Mouse (Mus musculus) gastrocnemius, postnatal 14 days (tissue): ENCODE results near the gene Lrfn2. TPM values are rescaled to one million over a fixed set of nuclear protein-coding genes. Genes with fewer than 3 reads are reported as not detected.

ENCODE experiments used
- DNase-seq: peaks from one replicate; pipeline ENCODE4 v3.0.0; 2021; ENCODE audit warnings: mixed read lengths
- intact Hi-C: fragments of 180-260 bp; cut with DNase I; formaldehyde crosslinking; loops from one replicate; pipeline ENCODE4 v1.15.1; 2025; ENCODE audit warnings: low total_unique reads
- microRNA-seq, 2 experiments: library from miRNA; unstranded; fragments of <30 nt; microRNA quantifications; one replicate each; pipeline ENCODE4 v1.2.0; 2021
- total RNA-seq, 2 experiments: library from RNA; stranded (reverse); gene quantifications; 2 replicates each; pipeline ENCODE4 v1.2.3; 2021

Gene Lrfn2
- total RNA-seq, 2 experiments from 2014 or later, result 0.41 to 0.47 TPM

GRCm38 (mm10) chr17:49085111-49085510 is 152.9 kb downstream of the Lrfn2 start:
- DNase-seq, result no peak
- intact Hi-C loops, result no loop called here

DNA sequence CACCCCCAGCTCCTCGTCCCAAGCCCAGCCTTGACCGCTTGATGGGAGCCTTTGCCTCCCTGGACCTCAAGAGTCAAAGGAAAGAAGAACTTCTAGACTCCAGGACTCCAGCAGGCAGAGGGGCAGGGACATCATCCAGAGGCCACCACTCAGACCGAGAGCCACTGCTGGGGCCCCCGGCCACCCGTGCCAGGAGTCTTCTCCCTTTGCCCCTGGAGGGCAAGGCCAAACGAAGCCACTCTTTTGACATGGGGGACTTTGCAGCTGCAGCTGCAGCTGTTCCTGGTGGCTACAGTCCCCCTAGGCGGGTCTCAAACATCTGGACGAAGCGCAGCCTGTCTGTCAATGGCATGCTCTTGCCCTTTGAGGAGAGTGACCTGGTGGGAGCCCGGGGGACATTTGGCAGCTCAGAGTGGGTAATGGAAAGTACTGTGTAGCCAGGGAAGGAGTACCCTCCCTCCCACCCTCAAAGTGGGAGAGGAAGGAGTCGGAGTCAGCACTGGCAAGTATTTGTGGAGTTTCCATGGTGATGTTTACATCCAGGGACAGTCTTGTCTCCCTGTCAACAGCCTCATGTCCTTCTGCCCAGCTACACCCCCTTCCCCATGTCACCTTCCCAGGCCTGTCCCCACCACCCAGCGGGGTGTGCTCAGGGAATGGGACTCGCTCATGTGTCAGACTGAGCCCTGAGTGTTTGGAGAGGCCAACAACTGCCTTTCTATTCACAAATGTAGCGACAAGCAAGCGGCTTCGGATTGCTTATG is 164.8 kb downstream of the Lrfn2 start:
- intact Hi-C loops, result no loop called here

DNA sequence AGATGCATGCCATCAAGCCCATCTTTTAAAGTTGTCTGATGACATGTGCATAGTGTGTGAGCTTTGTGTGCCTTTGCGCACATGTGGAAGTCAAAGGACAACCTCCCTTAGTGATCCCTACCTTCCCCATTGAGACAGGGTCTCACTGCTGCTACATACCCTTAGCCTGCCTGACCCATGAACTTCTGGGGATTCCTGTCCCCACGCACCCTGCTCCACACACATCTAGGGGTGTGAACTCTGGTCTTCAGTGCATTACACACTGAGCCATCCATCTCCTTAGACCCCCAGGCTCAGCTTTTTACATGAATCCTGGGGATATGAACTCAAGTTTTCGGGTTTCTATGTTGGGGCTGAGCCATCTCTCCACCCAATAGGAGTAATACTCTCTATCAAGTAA is 179.2 kb downstream of the Lrfn2 start:
- no peak for DNase-seq
- intact Hi-C loops, result no loop called here

More for the DNA sequence above, 164.8 kb downstream of the Lrfn2 start:
- no peak for DNase-seq

GRCm38 (mm10) chr17:49111911-49112310 is 179.7 kb downstream of the Lrfn2 start:
- DNase-seq, result no peak
- intact Hi-C loops, result no loop called here

- no peak for DNase-seq
Observed at GRCm38 (mm10) chr17:49113336-49113735, 181.2 kb downstream of the Lrfn2 start.

DNA sequence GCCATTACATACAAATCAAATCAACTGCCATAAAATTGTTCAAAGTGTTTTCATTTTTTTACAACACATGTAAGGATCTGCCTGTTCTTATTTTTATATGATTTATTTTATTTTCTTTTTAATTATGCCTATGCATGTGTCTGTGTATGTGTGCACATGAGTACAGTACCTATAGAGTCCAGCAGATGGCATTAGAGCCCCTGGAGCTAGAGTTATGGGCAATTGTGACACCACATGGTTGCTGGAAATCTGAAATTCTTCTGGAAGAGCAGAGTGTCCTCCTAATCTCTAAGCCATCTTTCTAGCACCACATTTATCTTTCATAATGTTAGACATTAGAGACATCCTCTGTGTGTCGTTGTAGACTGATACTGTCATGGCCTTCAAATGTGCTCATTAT is 192.0 kb downstream of the Lrfn2 start:
- no peak for DNase-seq
- intact Hi-C loops, result no loop called here

More at GRCm38 (mm10) chr17:49113336-49113735, 181.2 kb downstream of the Lrfn2 start:
- intact Hi-C loops, result no loop called here

- DNase-seq, result no peak
- intact Hi-C loops, result no loop called here
Observed at GRCm38 (mm10) chr17:49124642-49125041, 192.5 kb downstream of the Lrfn2 start.

Small RNA genes lying within 50 kb of the gene (microRNA-seq; reads per million reads assigned to microRNA genes)
- gene Gm44304, result 0 reads per million in 2 experiments
